Mouse (Mus musculus): Measurements from ENCODE around the gene Ston2. TPM values are rescaled to one million over a fixed set of nuclear protein-coding genes. Genes with fewer than 3 reads are reported as not detected.

The Ston2 gene
- polyA plus RNA-seq, 1 experiment, result 14.0 TPM

DNA sequence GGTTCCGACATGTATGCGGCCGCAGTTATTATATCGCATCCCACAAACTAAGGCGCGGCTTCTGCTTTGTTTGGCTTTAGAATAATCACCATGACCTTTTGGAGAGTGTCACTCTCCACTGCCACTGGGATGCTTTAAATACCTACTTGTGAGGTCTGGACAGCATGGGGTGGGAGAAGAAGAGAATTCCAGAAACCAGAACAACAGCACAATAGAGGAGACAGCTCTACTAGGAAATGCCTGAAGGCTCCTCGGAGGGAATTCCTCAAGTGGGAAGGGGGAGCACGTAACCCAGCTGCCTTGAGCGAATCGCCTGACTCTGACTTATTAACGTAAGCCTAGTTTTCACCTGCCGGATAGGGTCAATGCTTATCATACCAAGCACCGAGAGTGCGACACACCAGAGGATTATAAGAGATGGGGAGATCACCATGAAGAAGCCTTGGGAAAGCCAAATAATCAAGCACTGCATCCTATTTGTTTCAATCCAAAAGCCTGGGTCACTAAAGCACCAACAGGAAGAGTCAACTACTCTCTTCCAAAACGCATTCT, 104.6 kb downstream of the Ston2 start:
- 85% methylated on average over 15 of the region's 15 CpGs for WGBS
- Histone ChIP-seq H3K4me3 (replicated peaks; ENCODE audit: control insufficient read depth, low read depth, low read length) (no peak overlapping the region), H3K27ac (ENCODE audit: control insufficient read depth, insufficient read depth, low read depth, low read length, poor library complexity) (no peak overlapping the region), H3K4me1 (ENCODE audit: control insufficient read depth, insufficient read depth, low read length) (no peaks in the 10 kb centered on the region)
- TF ChIP-seq POLR2A (IDR thresholded peaks at IDR 0.05; ENCODE audit: borderline replicate concordance, control insufficient read depth, low read depth, low read length) (no peak), CTCF (IDR thresholded peaks at IDR 0.05; ENCODE audit: control insufficient read depth, insufficient read depth, low read length) (no peak)

- WGBS, result 76% methylated on average over 3 of the region's 3 CpGs
- no peak overlapping the region for H3K4me3 ChIP-seq (replicated peaks; ENCODE audit: control insufficient read depth, low read depth, low read length)
- H3K27ac ChIP-seq (ENCODE audit: control insufficient read depth, insufficient read depth, low read depth, low read length, poor library complexity), result no peak overlapping the region
- H3K4me1 ChIP-seq (ENCODE audit: control insufficient read depth, insufficient read depth, low read length), result no peaks in the 10 kb centered on the region
- TF ChIP-seq POLR2A (IDR thresholded peaks at IDR 0.05; ENCODE audit: borderline replicate concordance, control insufficient read depth, low read depth, low read length), result no peak
- TF ChIP-seq CTCF (IDR thresholded peaks at IDR 0.05; ENCODE audit: control insufficient read depth, insufficient read depth, low read length), result no peak
Observed at GRCm38 (mm10) chr12:91683096-91683495, 105.1 kb downstream of the Ston2 start.

DNA sequence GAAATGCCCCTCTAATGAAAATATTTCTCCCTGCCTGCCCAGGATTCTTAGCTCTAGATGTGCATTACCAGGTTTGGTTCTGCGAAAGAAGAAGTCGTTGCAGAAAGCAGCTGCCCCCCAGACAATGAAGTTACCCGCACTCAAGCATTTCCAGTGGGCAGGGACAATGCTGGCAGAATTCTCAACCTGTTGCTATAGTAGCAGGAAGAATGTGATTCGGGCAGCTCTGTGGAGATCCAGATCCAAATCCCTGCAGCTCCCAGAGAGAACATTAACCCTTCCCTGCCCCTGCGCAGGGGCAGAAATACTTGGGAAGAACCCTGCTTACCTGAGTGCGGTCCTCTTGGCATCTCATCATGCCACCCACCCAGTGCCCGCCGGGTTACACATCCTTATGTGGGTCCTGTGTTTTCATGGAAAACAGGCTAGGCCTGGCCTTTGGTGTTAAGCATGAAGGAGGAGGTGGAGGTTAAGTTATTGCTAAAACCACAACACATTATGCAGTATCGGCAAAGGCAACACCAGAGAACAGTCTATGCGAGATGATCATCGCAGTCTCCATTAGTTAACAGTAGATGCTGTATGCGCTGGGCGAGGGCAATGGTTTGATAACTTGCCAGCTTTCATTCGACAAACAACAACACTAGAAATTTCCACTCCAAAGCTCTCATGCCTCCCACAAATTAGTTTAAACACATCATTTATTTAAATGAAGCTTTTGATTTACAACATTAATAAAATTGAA, 108.7 kb downstream of the Ston2 start:
- peaks cover 2% of the 10 kb centered on the region for H3K4me1 ChIP-seq (ENCODE audit: control insufficient read depth, insufficient read depth, low read length)
- H3K27ac ChIP-seq (ENCODE audit: control insufficient read depth, insufficient read depth, low read depth, low read length, poor library complexity), result no peak overlapping the region
- no peak overlapping the region for H3K4me3 ChIP-seq (replicated peaks; ENCODE audit: control insufficient read depth, low read depth, low read length)
- 84% methylated on average over 14 of the region's 14 CpGs for WGBS
- no peak for TF ChIP-seq POLR2A (IDR thresholded peaks at IDR 0.05; ENCODE audit: borderline replicate concordance, control insufficient read depth, low read depth, low read length)
- TF ChIP-seq CTCF (IDR thresholded peaks at IDR 0.05; ENCODE audit: control insufficient read depth, insufficient read depth, low read length), result no peak

- WGBS, result 47% methylated on average over 9 of the region's 9 CpGs
Observed at GRCm38 (mm10) chr12:91675937-91676336, 112.2 kb downstream of the Ston2 start.

DNA sequence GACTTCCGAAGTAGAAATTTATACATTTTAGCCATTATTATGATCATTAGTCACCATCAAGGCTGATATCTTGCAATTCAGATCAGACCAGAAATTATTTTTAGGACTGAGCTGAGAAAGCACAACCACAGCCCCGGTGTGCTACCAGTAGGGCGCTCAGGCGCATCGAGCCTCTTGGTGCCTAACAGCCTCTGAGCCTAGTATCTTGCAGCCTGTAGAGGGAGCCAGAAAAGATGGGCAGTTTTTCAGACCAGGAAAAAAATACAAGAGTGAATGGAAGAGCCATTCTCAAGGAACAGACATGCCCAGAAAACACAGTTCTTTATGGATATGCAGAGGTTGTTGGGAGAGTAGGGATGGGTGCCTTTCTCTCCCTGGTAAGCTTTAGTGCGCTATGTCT, 115.0 kb downstream of the Ston2 start:
- 50% methylated on average over 6 of the region's 6 CpGs for WGBS
- Histone ChIP-seq H3K27ac (ENCODE audit: control insufficient read depth, insufficient read depth, low read depth, low read length, poor library complexity) (no peak overlapping the region), H3K4me3 (replicated peaks; ENCODE audit: control insufficient read depth, low read depth, low read length) (no peak overlapping the region), H3K4me1 (ENCODE audit: control insufficient read depth, insufficient read depth, low read length) (peaks cover 3% of the 10 kb centered on the region)
- TF ChIP-seq CTCF (IDR thresholded peaks at IDR 0.05; ENCODE audit: control insufficient read depth, insufficient read depth, low read length) (no peak), POLR2A (IDR thresholded peaks at IDR 0.05; ENCODE audit: borderline replicate concordance, control insufficient read depth, low read depth, low read length) (no peak)

More at GRCm38 (mm10) chr12:91675937-91676336, 112.2 kb downstream of the Ston2 start:
- peaks cover 2% of the 10 kb centered on the region for H3K4me1 ChIP-seq (ENCODE audit: control insufficient read depth, insufficient read depth, low read length)
- no peak overlapping the region for H3K27ac ChIP-seq (ENCODE audit: control insufficient read depth, insufficient read depth, low read depth, low read length, poor library complexity)
- H3K4me3 ChIP-seq (replicated peaks; ENCODE audit: control insufficient read depth, low read depth, low read length), result no peak overlapping the region
- TF ChIP-seq CTCF (IDR thresholded peaks at IDR 0.05; ENCODE audit: control insufficient read depth, insufficient read depth, low read length), result no peak
- no peak for TF ChIP-seq POLR2A (IDR thresholded peaks at IDR 0.05; ENCODE audit: borderline replicate concordance, control insufficient read depth, low read depth, low read length)

DNA sequence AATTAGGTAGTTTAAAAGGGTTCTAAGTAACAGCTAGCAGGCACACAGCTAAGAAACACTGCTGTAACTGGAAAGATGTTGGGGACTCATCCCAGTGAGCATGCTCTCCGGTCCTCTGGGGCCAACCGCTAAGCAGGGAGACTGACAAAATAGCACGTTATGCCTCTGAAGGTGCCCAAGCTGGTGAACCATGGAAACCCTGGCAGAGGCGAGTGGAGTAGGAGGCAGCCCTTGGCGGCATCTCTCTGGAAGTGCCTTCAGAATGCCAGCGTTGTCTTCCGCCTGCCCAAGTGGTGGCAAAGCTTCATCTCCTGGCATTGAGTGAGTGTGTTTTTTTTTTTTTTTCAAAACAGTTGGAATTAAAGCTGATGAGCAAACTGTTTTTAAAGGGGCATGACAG, 115.7 kb downstream of the Ston2 start:
- TF ChIP-seq POLR2A (IDR thresholded peaks at IDR 0.05; ENCODE audit: borderline replicate concordance, control insufficient read depth, low read depth, low read length) (no peak), CTCF (IDR thresholded peaks at IDR 0.05; ENCODE audit: control insufficient read depth, insufficient read depth, low read length) (no peak)
- Histone ChIP-seq H3K4me1 (ENCODE audit: control insufficient read depth, insufficient read depth, low read length) (peaks cover 3% of the 10 kb centered on the region), H3K27ac (ENCODE audit: control insufficient read depth, insufficient read depth, low read depth, low read length, poor library complexity) (no peak overlapping the region), H3K4me3 (replicated peaks; ENCODE audit: control insufficient read depth, low read depth, low read length) (no peak overlapping the region)
- WGBS, result 88% methylated on average over 7 of the region's 7 CpGs

GRCm38 (mm10) chr12:91668529-91669245, 119.5 kb downstream of the Ston2 start:
- peaks cover 1% of the 10 kb centered on the region; the same call in 1 of the 2 replicates for H3K4me1 ChIP-seq (ENCODE audit: control insufficient read depth, insufficient read depth, low read length)
- WGBS, result 18% methylated on average over 16 of the region's 16 CpGs
- no peak for TF ChIP-seq POLR2A (IDR thresholded peaks at IDR 0.05; ENCODE audit: borderline replicate concordance, control insufficient read depth, low read depth, low read length)
- TF ChIP-seq CTCF (IDR thresholded peaks at IDR 0.05; ENCODE audit: control insufficient read depth, insufficient read depth, low read length), result no peak

DNA sequence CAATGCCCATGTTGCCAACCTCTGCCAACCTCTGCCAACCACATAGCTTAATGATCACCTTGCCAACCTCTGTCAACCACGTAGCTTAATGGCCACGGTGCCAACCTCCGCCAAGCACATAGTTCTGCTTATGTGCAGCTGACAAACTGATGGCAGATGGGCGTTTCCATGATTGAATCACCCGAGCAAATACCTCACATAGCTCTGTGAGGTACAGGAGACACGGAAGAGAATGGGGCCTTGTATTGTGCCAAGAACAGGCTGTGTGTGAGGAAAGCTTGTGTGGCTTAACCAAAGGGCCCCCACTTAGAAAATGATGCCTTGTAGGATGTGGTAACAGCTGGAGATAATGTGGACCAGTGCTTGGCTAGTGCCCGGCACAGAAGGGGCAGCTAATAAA, 120.4 kb downstream of the Ston2 start:
- WGBS, result 70% methylated on average over 7 of the region's 7 CpGs
- no peak overlapping the region for H3K4me3 ChIP-seq (replicated peaks; ENCODE audit: control insufficient read depth, low read depth, low read length)
- no peak for TF ChIP-seq POLR2A (IDR thresholded peaks at IDR 0.05; ENCODE audit: borderline replicate concordance, control insufficient read depth, low read depth, low read length)
- TF ChIP-seq CTCF (IDR thresholded peaks at IDR 0.05; ENCODE audit: control insufficient read depth, insufficient read depth, low read length), result no peak

More at GRCm38 (mm10) chr12:91668529-91669245, 119.5 kb downstream of the Ston2 start:
- Histone ChIP-seq H3K4me3 (replicated peaks; ENCODE audit: control insufficient read depth, low read depth, low read length) (no peak overlapping the region), H3K27ac (ENCODE audit: control insufficient read depth, insufficient read depth, low read depth, low read length, poor library complexity) (no peak overlapping the region)

More for the DNA sequence above, 120.4 kb downstream of the Ston2 start:
- Histone ChIP-seq H3K4me1 (ENCODE audit: control insufficient read depth, insufficient read depth, low read length) (peaks cover 1% of the 10 kb centered on the region; the same call in 1 of the 2 replicates), H3K27ac (ENCODE audit: control insufficient read depth, insufficient read depth, low read depth, low read length, poor library complexity) (no peak overlapping the region)

Data from bone marrow, adult 2 months (tissue).